Mouse (Mus musculus) heart, embryonic 14.5 days (tissue): ENCODE data around the gene Elmo3. TPM values are rescaled to one million over a fixed set of nuclear protein-coding genes. Genes with fewer than 3 reads are reported as not detected.
A peak's percentile ranks its signal among the peaks of the same experiment; 100 is the strongest.

ENCODE experiments used
- ATAC-seq: fragments of 200-750 bp; cut with Nextera tagmentation; 2 replicates; pipeline ENCODE4 v1.8.0; 2017; ENCODE audit warnings: low read depth, moderate TSS enrichment; ENCODE audit not compliant: insufficient number of reproducible peaks, insufficient read depth, low FRiP score
- H3K27ac ChIP-seq, 2 experiments: fragments of 200-500 bp in 1 of 2; fragments of 300-500 bp in 1 of 2; sonication (generic) in 1 of 2; replicated peaks in 1 of 2; 2 replicates each; pipeline ENCODE4 v1.5.1; 2012 to 2014; ENCODE audit warnings: low read depth in 2 of 2, low read length in 2 of 2, control low read depth in 1 of 2, mild to moderate bottlenecking in 1 of 2, mixed read lengths in 1 of 2; ENCODE audit not compliant: control insufficient read depth in 1 of 2, insufficient read depth in 1 of 2
- H3K27me3 ChIP-seq: fragments of 300-500 bp; sonication (generic); 2 replicates; pipeline ENCODE4 v1.6.1; 2014; ENCODE audit warnings: mild to moderate bottlenecking, low read length, control low read depth; ENCODE audit not compliant: control insufficient read depth, insufficient read depth
- H3K36me3 ChIP-seq: fragments of 300-500 bp; sonication (generic); 2 replicates; pipeline ENCODE4 v1.6.1; 2014; ENCODE audit warnings: mild to moderate bottlenecking, control low read depth, low read length, mixed read lengths; ENCODE audit not compliant: control insufficient read depth, insufficient read depth
- H3K4me1 ChIP-seq, 2 experiments: fragments of 200-500 bp in 1 of 2; fragments of 300-500 bp in 1 of 2; sonication (generic) in 1 of 2; 2 replicates each; pipeline ENCODE4 v1.6.1; 2012 to 2014; ENCODE audit warnings: low read length in 2 of 2, control low read depth in 1 of 2, mixed read lengths in 1 of 2; ENCODE audit not compliant: control insufficient read depth in 2 of 2, insufficient read depth in 2 of 2
- H3K4me2 ChIP-seq: fragments of 300-500 bp; sonication (generic); 2 replicates; pipeline ENCODE4 v1.6.1; 2014; ENCODE audit warnings: mild to moderate bottlenecking, low read length
- H3K4me3 ChIP-seq, 2 experiments: fragments of 200-500 bp in 1 of 2; fragments of 300-500 bp in 1 of 2; sonication (generic) in 1 of 2; 2 replicates each; pipeline ENCODE4 v1.5.1; 2012 to 2014; ENCODE audit warnings: low read length in 2 of 2, mild to moderate bottlenecking in 2 of 2, control low read depth in 1 of 2, low read depth in 1 of 2, moderate library complexity in 1 of 2; ENCODE audit not compliant: control insufficient read depth in 1 of 2, insufficient read depth in 1 of 2
- H3K9ac ChIP-seq: fragments of 300-500 bp; sonication (generic); 2 replicates; pipeline ENCODE4 v1.6.1; 2014; ENCODE audit warnings: mild to moderate bottlenecking, low read length
- H3K9me3 ChIP-seq: fragments of 300-500 bp; sonication (generic); 2 replicates; pipeline ENCODE4 v1.6.1; 2016; ENCODE audit warnings: low read length, control low read depth; ENCODE audit not compliant: control insufficient read depth
- WGBS: fragments of 180-500 bp; shearing (Covaris S2); extraction: QIAGEN DNeasy Blood & Tissue Kit; methylation state at CpG from one replicate; pipeline ENCODE4 v1.1.7; 2014; 5-methylcytosine and 5-hydroxymethylcytosine counted together
- polyA plus RNA-seq: library from polyadenylated mRNA; unstranded; fragments of >200 nt; fragmentation: Nextera tagmentation; extraction: Ambion mirVana; gene quantifications from 2 replicates; pipeline ENCODE4 v1.2.1, GENCODE M21; 2014

The Elmo3 gene
- polyA plus RNA-seq, 1 experiment from 2014 or later: 3.4 TPM

DNA sequence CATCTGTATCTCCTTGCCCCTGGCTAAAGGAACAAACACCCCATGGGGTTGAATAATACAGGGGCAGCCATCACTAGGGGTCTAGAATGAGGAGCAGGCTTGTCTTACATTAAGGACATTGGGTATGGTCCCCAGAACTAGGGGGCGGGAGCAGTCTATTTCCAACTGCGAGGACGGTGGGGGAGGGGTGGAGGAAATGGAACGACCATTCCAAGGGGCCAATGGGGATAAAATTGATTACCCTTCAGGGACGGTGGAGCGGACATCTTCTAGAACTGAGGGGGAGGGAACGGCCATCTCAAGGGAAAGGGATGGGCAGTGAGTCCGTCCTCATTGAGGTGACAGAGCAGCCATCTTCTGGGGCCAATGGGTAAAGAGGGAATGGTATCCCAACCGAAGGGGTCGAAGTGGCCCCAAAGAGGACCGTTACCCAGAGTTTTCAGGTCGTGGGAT is 20.3 kb downstream of the Elmo3 start:
- H3K36me3 ChIP-seq: peaks cover 51% of the 10 kb centered on the region
- ATAC-seq: peak; percentile 18; the same call in 1 of the 2 replicates
- under 1% methylated on average over 12 of the region's 12 CpGs for WGBS

DNA sequence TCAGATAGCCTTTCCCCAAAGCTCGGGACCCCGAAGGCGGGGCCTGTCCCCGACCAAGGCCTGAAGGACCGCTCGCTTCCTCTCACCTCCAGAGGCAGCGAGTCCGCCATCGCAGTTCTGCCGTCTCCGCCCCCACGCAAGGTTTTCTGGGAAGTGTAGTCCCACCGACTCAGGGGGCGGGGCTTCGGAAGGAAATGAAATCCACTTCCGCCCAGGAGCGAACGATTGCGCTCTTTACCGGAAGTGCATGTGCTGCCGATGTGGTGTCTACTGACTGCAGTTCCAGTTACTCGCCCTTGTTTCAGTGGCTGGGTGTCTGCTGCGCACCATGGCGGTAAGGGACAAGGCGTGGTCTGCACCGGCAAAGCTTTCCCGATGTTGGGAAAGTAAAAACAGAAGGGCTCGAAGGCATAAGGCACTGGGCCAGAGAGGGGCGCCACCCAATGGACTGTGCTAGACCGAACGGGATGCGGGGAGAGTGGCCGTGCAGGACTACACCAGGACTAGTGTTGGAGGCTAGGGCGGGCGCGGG is 20.8 kb downstream of the Elmo3 start, which contains the start of the genes Lrrc29 and Tmem208:
Gene Lrrc29 (minus strand): TSS at position 138 of the 532 bp plus-strand sequence.
Gene Tmem208 (plus strand): TSS at position 214 of the 532 bp plus-strand sequence.
- peaks cover 56% of the 10 kb centered on the region for H3K36me3 ChIP-seq
- ATAC-seq: peak; percentile 87

More for the DNA sequence above, 20.3 kb downstream of the Elmo3 start:
- H3K27me3 ChIP-seq: no peaks in the 10 kb centered on the region
- H3K27ac ChIP-seq: peak overlapping the region; percentile 58 to 70
- H3K4me1 ChIP-seq: peaks cover 6 to 17% of the 10 kb centered on the region in 2 experiments
- H3K9me3 ChIP-seq: no peaks in the 10 kb centered on the region
- H3K4me2 ChIP-seq: peak overlapping the region; percentile 88
- H3K9ac ChIP-seq: peak overlapping the region; percentile 92
- peak overlapping the region; percentile 87 to 89 for H3K4me3 ChIP-seq

DNA sequence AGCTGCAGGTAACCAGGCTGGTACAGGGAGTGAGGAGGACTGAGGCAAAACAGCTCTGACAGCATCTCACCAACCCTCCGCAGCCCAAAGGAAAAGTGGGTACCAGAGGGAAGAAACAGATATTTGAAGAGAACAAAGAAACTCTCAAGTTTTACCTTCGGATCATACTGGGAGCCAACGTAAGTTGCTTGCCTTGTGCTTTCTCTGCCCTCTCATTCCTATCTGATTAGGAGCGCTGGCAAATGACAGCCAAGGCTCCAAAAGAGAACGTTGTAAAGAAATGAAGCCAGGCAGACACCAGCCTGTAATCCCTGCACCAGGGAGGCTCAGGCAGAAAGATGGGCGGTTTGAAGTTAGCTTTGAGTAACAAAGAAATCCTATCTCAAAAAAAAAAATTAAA is 21.6 kb downstream of the Elmo3 start:
- whole genome bisulfite sequencing: 27% methylated on average over 6 of the region's 6 CpGs
- peak overlapping the region; percentile 92 for H3K9ac ChIP-seq
- no peaks in the 10 kb centered on the region for H3K9me3 ChIP-seq
- peaks cover 6 to 17% of the 10 kb centered on the region in 2 experiments for H3K4me1 ChIP-seq
- H3K4me2 ChIP-seq: peak overlapping the region; percentile 88
- H3K36me3 ChIP-seq: peaks cover 56% of the 10 kb centered on the region
- no peak for ATAC-seq
- no peaks in the 10 kb centered on the region for H3K27me3 ChIP-seq
- H3K27ac ChIP-seq: peak overlapping the region; percentile 70 to 78; a peak in 3 of 4 replicates
- H3K4me3 ChIP-seq: peak overlapping the region; percentile 87 to 89

More for the DNA sequence above, 20.8 kb downstream of the Elmo3 start, which contains the start of the genes Lrrc29 and Tmem208:
- peak within 1 kb of the TSS; percentile 70 to 78 for H3K27ac ChIP-seq
- H3K9me3 ChIP-seq: no peaks in the 10 kb centered on the region
- under 1% methylated on average over 35 of the region's 36 CpGs for WGBS
- H3K27me3 ChIP-seq: no peaks in the 10 kb centered on the region
- peaks cover 6 to 17% of the 10 kb centered on the region in 2 experiments for H3K4me1 ChIP-seq
- H3K9ac ChIP-seq: peak within 1 kb of the TSS; percentile 92
- H3K4me2 ChIP-seq: peak within 1 kb of the TSS; percentile 88
- H3K4me3 ChIP-seq: peak within 1 kb of the TSS; percentile 87 to 89

DNA sequence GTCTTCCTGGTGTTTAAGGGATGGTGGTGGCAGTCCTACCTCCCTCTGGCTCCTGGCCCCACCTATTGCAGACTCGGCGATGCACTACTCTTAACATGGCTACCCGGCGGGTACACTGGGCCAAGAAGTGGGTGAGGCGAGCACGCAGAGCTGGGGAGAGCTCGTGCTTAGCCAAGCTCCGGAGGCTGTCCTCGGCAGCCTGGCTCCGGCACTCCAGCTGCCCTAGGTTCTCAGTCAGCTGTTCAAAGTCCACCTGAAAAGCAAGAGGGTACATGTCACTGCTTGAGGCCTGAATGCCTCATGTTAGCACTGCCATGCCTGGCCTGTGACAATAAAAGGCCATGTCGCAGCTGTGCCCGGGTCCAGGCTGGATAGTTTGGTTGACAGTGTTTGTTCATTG is 24.9 kb downstream of the Elmo3 start:
- no peak overlapping the region for H3K4me3 ChIP-seq
- peaks cover 74% of the 10 kb centered on the region for H3K36me3 ChIP-seq
- WGBS: 94% methylated on average over 12 of the region's 12 CpGs
- no peaks in the 10 kb centered on the region for H3K9me3 ChIP-seq
- no peaks in the 10 kb centered on the region for H3K27me3 ChIP-seq
- no peak for ATAC-seq
- H3K4me1 ChIP-seq: peaks cover 6 to 13% of the 10 kb centered on the region in 2 experiments
- H3K27ac ChIP-seq: no peak overlapping the region
- no peak overlapping the region for H3K4me2 ChIP-seq
- no peak overlapping the region for H3K9ac ChIP-seq

DNA sequence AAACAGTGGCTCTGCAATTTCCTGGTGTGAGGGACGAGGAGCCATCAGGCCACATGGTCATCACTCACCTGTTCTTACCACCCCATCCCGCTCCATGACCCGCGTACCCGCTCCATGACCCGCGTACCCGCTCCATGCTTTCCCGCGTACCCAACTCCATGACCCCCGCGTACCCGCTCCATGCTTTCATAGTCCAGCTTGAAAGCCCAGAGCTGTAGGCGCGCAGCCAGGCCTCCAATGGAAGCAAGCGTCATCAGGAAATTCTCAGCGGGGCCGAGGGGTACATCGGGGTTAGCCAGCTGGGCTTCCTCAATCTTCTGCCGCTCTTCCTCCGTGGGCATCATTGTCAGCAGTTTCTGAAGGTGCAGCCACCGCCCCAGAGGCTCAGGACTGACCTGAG is 26.1 kb downstream of the Elmo3 start:
- H3K4me3 ChIP-seq: no peak overlapping the region
- no peaks in the 10 kb centered on the region for H3K9me3 ChIP-seq
- H3K9ac ChIP-seq: no peak overlapping the region
- no peak for ATAC-seq
- WGBS: 93% methylated on average over 22 of the region's 22 CpGs
- no peak overlapping the region for H3K27ac ChIP-seq
- peaks cover 86% of the 10 kb centered on the region for H3K36me3 ChIP-seq
- no peaks in the 10 kb centered on the region for H3K27me3 ChIP-seq
- no peak overlapping the region for H3K4me2 ChIP-seq
- H3K4me1 ChIP-seq: peaks cover 3 to 9% of the 10 kb centered on the region in 2 experiments; a peak in 3 of 4 replicates

DNA sequence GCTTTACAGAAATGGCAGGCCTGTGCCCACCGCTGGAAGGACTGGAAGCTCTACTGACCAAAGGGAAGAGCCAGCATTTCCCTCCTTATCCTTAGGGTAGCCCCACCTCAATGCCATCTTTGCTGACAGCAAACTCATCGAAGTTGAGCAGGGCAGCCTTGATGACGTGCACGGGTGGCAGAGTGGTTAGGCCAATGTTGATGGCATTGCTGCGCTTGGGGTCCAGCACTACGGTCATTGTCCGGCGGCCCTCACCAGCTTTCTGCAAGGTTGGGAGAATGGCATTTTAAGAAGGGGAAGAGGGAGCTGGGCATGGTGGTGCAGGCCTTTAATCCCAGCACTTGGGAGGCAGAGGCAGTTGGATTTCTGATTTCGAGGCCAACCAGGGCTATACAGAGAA is 26.5 kb downstream of the Elmo3 start:
- Histone ChIP-seq H3K9ac (no peak overlapping the region), H3K4me2 (no peak overlapping the region), H3K27ac (no peak overlapping the region), H3K27me3 (no peaks in the 10 kb centered on the region), H3K4me1 (peaks cover 3 to 7% of the 10 kb centered on the region in 2 experiments; a peak in 3 of 4 replicates), H3K36me3 (peaks cover 90% of the 10 kb centered on the region), H3K9me3 (no peaks in the 10 kb centered on the region), H3K4me3 (no peak overlapping the region)
- no peak for ATAC-seq
- WGBS: 93% methylated on average over 9 of the region's 9 CpGs

DNA sequence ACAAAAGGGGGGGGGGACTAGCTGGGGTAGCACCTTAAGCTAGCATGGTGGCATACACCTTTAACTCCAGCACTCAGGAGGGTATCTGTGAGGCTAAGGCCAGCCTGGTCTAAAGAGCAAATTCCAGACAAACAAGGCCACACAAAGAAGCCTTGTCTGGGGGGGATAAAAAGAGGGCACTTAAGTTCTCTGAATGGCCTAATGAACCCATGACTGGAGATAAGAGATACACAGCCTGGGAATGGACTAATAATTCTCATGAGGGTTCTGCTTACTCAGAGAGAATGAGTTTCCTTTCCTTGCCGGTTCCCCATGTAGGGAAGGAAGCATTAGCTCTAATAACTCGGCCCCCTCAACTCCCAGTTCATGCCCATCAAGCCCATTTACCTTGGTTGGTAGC is 27.1 kb downstream of the Elmo3 start:
- H3K4me3 ChIP-seq: no peak overlapping the region
- H3K27me3 ChIP-seq: no peaks in the 10 kb centered on the region
- peaks cover 96% of the 10 kb centered on the region for H3K36me3 ChIP-seq
- no peak for ATAC-seq
- no peak overlapping the region for H3K27ac ChIP-seq
- 43% methylated on average over 2 of the region's 2 CpGs for WGBS
- H3K4me1 ChIP-seq: peaks cover under 1% of the 10 kb centered on the region in 2 experiments; a peak in 3 of 4 replicates
- H3K9me3 ChIP-seq: no peaks in the 10 kb centered on the region
- H3K9ac ChIP-seq: no peak overlapping the region
- no peak overlapping the region for H3K4me2 ChIP-seq
